Mouse (Mus musculus) heart, embryonic 16.5 days (tissue): ENCODE results near the gene Nek9. TPM values are rescaled to one million over a fixed set of nuclear protein-coding genes. Genes with fewer than 3 reads are reported as not detected.

Experiments used
- ATAC-seq: fragments of 200-750 bp; cut with Nextera tagmentation; replicated peaks from 2 replicates; pipeline ENCODE4 v1.8.0; 2017; ENCODE audit warnings: moderate number of reproducible peaks; ENCODE audit not compliant: insufficient read depth, low FRiP score; ENCODE audit errors: extremely low read depth
- H3K27ac ChIP-seq: fragments of 300-500 bp; sonication (generic); 2 replicates; pipeline ENCODE4 v1.5.1; 2014; ENCODE audit warnings: mild to moderate bottlenecking, low read length, control low read depth, moderate library complexity
- H3K27me3 ChIP-seq: fragments of 300-500 bp; sonication (generic); 2 replicates; pipeline ENCODE4 v1.6.1; 2014; ENCODE audit warnings: low read length, mixed read lengths; ENCODE audit not compliant: control insufficient read depth, insufficient read depth
- H3K36me3 ChIP-seq: fragments of 300-500 bp; sonication (generic); 2 replicates; pipeline ENCODE4 v1.6.1; 2014; ENCODE audit not compliant: control insufficient read depth, insufficient read depth
- H3K4me1 ChIP-seq: fragments of 300-500 bp; sonication (generic); 2 replicates; pipeline ENCODE4 v1.6.1; 2014; ENCODE audit warnings: low read length, mixed read lengths; ENCODE audit not compliant: control insufficient read depth, insufficient read depth
- H3K4me2 ChIP-seq: fragments of 300-500 bp; sonication (generic); 2 replicates; pipeline ENCODE4 v1.6.1; 2014; ENCODE audit warnings: low read depth, mild to moderate bottlenecking, control low read depth, low read length
- H3K4me3 ChIP-seq: fragments of 300-500 bp; sonication (generic); 2 replicates; pipeline ENCODE4 v1.5.1; 2014; ENCODE audit warnings: mild to moderate bottlenecking, control low read depth, low read length
- H3K9ac ChIP-seq: fragments of 300-500 bp; sonication (generic); 2 replicates; pipeline ENCODE4 v1.6.1; 2014; ENCODE audit warnings: low read length, control low read depth
- H3K9me3 ChIP-seq: fragments of 300-500 bp; sonication (generic); replicated peaks from 2 replicates; pipeline ENCODE4 v1.6.1; 2016; ENCODE audit warnings: low read length; ENCODE audit not compliant: control insufficient read depth
- WGBS: fragments of 180-500 bp; shearing (Covaris S2); extraction: QIAGEN DNeasy Blood & Tissue Kit; methylation state at CpG from one replicate; pipeline ENCODE4 v1.1.7; 2014; 5-methylcytosine and 5-hydroxymethylcytosine counted together
- polyA plus RNA-seq: library from polyadenylated mRNA; unstranded; fragments of >200 nt; fragmentation: Nextera tagmentation; extraction: Ambion mirVana; gene quantifications from 2 replicates; pipeline ENCODE4 v1.2.1, GENCODE M21; 2015

The Nek9 gene
- polyA plus RNA-seq, 1 experiment from 2014 or later, result 19.0 TPM

DNA sequence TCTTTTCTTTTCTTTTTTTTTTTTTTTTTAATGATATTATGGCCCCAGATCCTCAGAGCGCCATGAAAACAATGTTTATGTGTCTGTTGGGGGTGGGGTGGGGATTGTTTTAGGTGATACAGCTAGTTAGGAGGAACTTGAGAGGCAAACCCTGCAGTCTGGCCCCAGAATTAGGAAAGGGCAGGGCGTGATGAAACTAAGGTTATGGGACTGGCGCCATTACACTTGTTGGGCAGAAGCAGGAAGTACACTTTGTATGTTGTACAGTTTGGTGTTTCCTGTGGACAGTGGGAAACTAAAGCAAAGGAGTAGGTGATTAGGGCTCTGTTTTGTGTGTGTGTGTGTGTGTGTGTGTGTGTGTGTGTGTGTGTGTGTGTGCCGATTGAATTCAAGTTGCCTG is 785 bp upstream of the Nek9 start:
- WGBS, result 34% methylated on average over 4 of the region's 4 CpGs
- Histone ChIP-seq H3K9ac (peak overlapping the region; percentile 33; the same call in 1 of the 2 replicates), H3K27me3 (no peaks in the 10 kb centered on the region), H3K4me3 (peak overlapping the region; percentile 85), H3K4me2 (peak overlapping the region; percentile 79), H3K9me3 (no peaks in the 10 kb centered on the region), H3K36me3 (peaks cover 3% of the 10 kb centered on the region), H3K4me1 (peaks cover 24% of the 10 kb centered on the region), H3K27ac (peak overlapping the region; percentile 67)
- ATAC-seq, result no peak

- Histone ChIP-seq H3K4me3 (peak overlapping the region; percentile 85), H3K27ac (peak overlapping the region; percentile 87), H3K27me3 (no peaks in the 10 kb centered on the region), H3K9me3 (no peaks in the 10 kb centered on the region), H3K4me1 (peaks cover 24% of the 10 kb centered on the region), H3K9ac (peak overlapping the region; percentile 95), H3K4me2 (peak overlapping the region; percentile 79), H3K36me3 (peaks cover 12% of the 10 kb centered on the region)
- under 1% methylated on average over 40 of the region's 42 CpGs for WGBS
- ATAC-seq, result peak; percentile 58
Observed at GRCm38 (mm10) chr12:85338815-85339214, 347 bp downstream of the Nek9 start.

DNA sequence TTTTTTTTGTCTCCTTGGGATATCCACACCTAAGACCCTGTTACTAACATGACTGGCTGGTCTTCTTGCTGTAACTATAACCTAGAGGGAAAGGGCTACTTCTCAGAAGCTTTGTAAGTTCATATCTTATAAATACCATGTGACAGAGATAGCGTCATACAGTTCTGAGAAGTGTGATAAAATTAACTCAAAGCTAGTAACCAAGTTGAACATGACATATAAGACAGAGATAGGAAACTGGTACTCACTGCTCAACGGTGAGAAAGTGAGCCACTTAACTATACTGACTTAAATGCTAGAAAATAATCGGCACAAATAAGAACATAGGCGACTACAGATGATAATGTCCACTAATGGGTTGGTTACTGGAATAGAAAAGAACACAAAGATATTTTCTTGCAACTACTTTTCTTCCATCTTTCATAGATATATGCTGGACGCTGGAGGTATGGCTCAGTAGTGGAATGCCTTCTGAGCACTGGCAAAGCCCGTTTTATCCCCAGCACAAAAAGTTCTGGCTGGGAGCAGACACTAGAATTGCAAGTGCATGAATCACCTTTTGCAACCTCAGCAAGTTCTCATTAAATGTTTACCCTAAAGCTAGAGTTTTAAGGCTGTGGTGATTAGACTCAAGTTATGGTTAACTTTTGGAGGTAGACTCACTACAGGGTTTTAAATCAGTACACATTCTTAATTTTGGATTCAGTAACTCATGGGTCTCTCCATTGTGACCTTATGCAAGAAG is 1.4 kb downstream of the Nek9 start:
- WGBS, result 48% methylated on average over 6 of the region's 6 CpGs
- no peak overlapping the region for H3K9ac ChIP-seq
- H3K4me2 ChIP-seq, result peak overlapping the region; percentile 79
- H3K27ac ChIP-seq, result no peak overlapping the region
- ATAC-seq, result no peak
- H3K4me3 ChIP-seq, result peak overlapping the region; percentile 85; the same call in 1 of the 2 replicates
- H3K27me3 ChIP-seq, result no peaks in the 10 kb centered on the region
- peaks cover 24% of the 10 kb centered on the region for H3K4me1 ChIP-seq
- no peaks in the 10 kb centered on the region for H3K9me3 ChIP-seq
- H3K36me3 ChIP-seq, result peaks cover 16% of the 10 kb centered on the region

DNA sequence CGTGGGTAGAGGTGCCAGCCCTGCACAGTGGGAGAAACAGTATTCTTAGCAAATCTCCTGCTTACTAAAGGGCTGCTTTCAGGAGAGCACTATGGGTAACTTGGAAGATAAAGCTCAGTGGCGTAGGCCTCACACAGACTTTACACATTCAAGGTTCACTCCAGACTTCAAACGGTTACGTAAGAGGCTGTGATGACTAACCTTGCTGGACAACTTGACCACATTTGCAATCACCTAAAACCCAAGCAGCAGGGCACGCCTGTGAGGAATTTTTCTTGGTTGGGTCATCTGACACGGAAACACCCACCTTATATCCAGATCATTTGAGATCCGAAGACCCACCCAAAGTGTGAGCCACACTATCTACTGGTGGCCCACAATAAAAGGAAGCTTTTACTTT is 9.0 kb downstream of the Nek9 start:
- no peak overlapping the region for H3K4me2 ChIP-seq
- peaks cover 56% of the 10 kb centered on the region for H3K36me3 ChIP-seq
- no peak overlapping the region for H3K4me3 ChIP-seq
- no peak overlapping the region for H3K9ac ChIP-seq
- WGBS, result 82% methylated on average over 7 of the region's 7 CpGs
- no peak overlapping the region for H3K27ac ChIP-seq
- no peaks in the 10 kb centered on the region for H3K9me3 ChIP-seq
- H3K4me1 ChIP-seq, result no peaks in the 10 kb centered on the region
- no peaks in the 10 kb centered on the region for H3K27me3 ChIP-seq
- no peak for ATAC-seq

DNA sequence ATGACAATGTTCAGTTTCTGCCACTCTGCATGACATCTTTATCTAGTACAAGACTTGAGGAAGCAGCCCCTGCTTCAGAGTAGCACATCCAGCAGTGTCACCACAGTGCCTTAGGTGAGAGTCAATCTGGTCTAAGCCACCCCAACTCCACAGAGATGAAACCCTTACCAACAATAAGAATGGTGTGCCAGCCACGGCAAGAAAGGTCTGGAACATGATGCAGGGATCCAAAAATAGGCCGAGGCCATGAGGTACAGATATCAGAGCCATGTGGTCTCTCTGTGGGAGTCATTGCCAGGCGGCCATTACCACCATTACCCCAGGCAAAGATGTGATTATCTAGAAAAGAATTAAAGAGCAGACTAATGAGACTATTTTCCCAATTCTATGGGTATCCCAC is 30.5 kb downstream of the Nek9 start:
- H3K9ac ChIP-seq, result no peak overlapping the region
- H3K4me1 ChIP-seq, result peaks cover 6% of the 10 kb centered on the region
- no peak for ATAC-seq
- H3K4me2 ChIP-seq, result no peak overlapping the region
- no peaks in the 10 kb centered on the region for H3K9me3 ChIP-seq
- H3K27me3 ChIP-seq, result no peaks in the 10 kb centered on the region
- WGBS, result 46% methylated on average over 3 of the region's 3 CpGs
- H3K4me3 ChIP-seq, result no peak overlapping the region
- H3K27ac ChIP-seq, result no peak overlapping the region; the same call in 1 of the 2 replicates
- H3K36me3 ChIP-seq, result peaks cover 89% of the 10 kb centered on the region

DNA sequence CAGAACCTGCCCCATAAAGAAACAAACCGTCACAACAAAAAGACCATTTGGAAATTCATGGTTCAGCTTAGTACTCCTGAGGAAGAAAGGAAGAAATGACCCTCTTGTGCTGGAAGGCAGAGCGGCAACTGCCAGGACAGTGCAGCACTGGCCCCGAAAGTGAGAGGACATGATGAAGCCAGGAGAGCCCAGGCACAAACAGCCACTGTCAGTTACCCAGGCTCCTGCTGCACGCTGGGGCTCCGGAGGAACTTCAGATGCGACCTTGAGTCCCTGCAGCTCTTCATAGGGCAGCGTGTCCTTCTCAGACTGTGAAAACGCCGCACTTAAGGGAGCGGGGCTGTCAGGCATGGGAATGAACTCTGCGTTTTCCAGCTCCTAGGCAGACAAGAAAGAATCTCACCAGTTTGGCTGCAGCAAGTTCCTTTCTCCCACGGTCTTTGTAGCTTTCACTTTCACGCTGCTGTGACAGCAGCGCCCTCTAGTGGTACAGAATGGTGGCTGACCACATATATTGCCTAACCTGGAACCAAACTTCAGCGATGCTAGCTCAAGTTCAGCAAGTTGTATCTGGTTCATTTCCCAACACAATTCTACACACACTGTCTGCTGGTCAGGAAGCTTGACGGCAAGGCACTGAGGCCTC is 33.8 kb downstream of the Nek9 start:
- Histone ChIP-seq H3K4me3 (peak overlapping the region; percentile 35; the same call in 1 of the 2 replicates), H3K9ac (peak overlapping the region; percentile 61; the same call in 1 of the 2 replicates), H3K4me1 (peaks cover 6% of the 10 kb centered on the region), H3K4me2 (peak overlapping the region; percentile 57), H3K27ac (peak overlapping the region; percentile 69), H3K9me3 (no peaks in the 10 kb centered on the region), H3K36me3 (peaks cover 83% of the 10 kb centered on the region), H3K27me3 (no peaks in the 10 kb centered on the region)
- WGBS, result 41% methylated on average over 16 of the region's 16 CpGs
- ATAC-seq, result peak; percentile 74

- no peak overlapping the region for H3K27ac ChIP-seq
- no peaks in the 10 kb centered on the region for H3K9me3 ChIP-seq
- H3K27me3 ChIP-seq, result no peaks in the 10 kb centered on the region
- H3K9ac ChIP-seq, result no peak overlapping the region
- no peak overlapping the region for H3K4me3 ChIP-seq
- no peak overlapping the region for H3K4me2 ChIP-seq
- WGBS, result 68% methylated on average over 4 of the region's 4 CpGs
- no peak for ATAC-seq
- H3K36me3 ChIP-seq, result peaks cover 77% of the 10 kb centered on the region
- H3K4me1 ChIP-seq, result peaks cover 6% of the 10 kb centered on the region
Observed at GRCm38 (mm10) chr12:85304725-85305124, 34.4 kb downstream of the Nek9 start.

GRCm38 (mm10) chr12:85303256-85303655 is 35.9 kb downstream of the Nek9 start:
- no peaks in the 10 kb centered on the region for H3K27me3 ChIP-seq

DNA sequence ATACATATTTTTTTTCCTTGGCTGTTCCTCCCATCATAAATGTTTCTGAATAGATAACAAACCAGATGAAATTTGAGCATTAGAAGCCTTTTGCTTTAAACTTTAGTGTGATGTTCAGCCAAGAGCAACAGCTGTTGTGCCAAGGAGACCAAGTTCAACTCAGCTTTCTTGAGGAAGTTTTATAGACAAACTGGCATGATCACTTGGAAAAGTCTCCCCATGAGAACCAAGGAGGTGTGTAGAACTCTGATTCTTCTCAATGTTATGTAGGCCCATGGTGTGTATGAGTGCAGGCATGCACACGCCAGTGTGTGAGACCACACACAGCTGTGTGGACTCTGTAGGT is 40.4 kb downstream of the Nek9 start:
- Histone ChIP-seq H3K4me1 (no peaks in the 10 kb centered on the region), H3K4me2 (no peak overlapping the region), H3K36me3 (peaks cover 33% of the 10 kb centered on the region), H3K27ac (no peak overlapping the region), H3K27me3 (no peaks in the 10 kb centered on the region), H3K9me3 (peaks cover 8% of the 10 kb centered on the region), H3K4me3 (no peak overlapping the region), H3K9ac (no peak overlapping the region)
- WGBS, result 83% methylated on average over 1 of the region's 1 CpGs
- no peak for ATAC-seq

More at GRCm38 (mm10) chr12:85303256-85303655, 35.9 kb downstream of the Nek9 start:
- ATAC-seq, result no peak
- Histone ChIP-seq H3K27ac (no peak overlapping the region), H3K4me1 (peaks cover 3% of the 10 kb centered on the region; the same call in 1 of the 2 replicates), H3K36me3 (peaks cover 65% of the 10 kb centered on the region), H3K4me2 (no peak overlapping the region), H3K4me3 (no peak overlapping the region), H3K9ac (no peak overlapping the region), H3K9me3 (no peaks in the 10 kb centered on the region)
- WGBS, result 64% methylated on average over 2 of the region's 2 CpGs
